Mouse (Mus musculus) common myeloid progenitor, adult 5-6 weeks (primary cell): ENCODE measurements at regions not wholly inside any gene's neighbourhood (a gene's known extent, or its start where the extent isn't known, plus 50 kb on each side); places are given as distances from the start of the nearest gene placed in this dataset.

Source experiments
- ATAC-seq: replicated peaks from 2 replicates; pipeline ENCODE4 v1.8.0; 2016; ENCODE audit warnings: low read depth, mild to moderate bottlenecking, moderate TSS enrichment, inconsistent platforms; ENCODE audit not compliant: poor library complexity, severe bottlenecking

DNA sequence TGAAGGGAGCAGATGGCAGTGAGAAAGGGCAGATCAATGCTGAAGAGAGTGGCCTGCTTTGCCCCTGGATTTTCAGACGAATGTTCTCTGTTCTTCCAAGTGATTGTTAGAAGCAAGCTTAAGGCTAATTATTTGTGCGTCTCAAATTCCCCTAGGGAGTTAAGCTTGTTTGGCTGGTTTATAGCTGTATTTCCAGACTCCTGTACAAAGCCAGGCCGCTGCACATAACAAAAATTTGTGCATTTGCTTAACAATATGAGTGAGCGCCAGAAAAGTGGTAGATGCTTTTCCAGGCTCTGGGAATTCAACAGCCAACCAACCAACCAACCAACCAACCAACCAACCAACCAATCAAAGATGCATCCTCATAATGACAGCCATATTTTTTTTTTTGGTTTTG lies 261.9 kb downstream of the Cbln1 start:
- no peak for ATAC-seq

DNA sequence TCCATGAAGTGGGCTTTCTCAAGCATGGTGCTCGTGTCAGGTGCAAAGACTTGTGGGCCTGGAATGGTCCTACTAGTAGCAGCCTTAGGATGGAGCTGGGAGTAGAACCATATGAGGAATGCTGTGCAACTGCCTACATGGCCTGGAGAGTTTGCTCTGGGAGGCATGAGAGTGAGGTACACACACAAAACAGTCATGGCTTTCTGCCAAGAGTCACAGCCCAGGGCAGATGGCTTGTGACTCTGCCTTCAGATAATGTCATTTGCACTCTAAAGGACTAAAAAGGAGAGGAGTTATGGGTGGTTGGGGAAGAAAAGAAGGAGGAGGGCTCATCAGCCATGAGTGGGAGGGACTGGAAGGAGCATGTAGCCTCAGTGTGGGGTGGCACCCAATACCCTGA lies 263.1 kb downstream of the Cbln1 start:
- no peak for ATAC-seq

- ATAC-seq: no peak
Observed at GRCm38 (mm10) chr8:87208036-87208435, 264.4 kb downstream of the Cbln1 start.

DNA sequence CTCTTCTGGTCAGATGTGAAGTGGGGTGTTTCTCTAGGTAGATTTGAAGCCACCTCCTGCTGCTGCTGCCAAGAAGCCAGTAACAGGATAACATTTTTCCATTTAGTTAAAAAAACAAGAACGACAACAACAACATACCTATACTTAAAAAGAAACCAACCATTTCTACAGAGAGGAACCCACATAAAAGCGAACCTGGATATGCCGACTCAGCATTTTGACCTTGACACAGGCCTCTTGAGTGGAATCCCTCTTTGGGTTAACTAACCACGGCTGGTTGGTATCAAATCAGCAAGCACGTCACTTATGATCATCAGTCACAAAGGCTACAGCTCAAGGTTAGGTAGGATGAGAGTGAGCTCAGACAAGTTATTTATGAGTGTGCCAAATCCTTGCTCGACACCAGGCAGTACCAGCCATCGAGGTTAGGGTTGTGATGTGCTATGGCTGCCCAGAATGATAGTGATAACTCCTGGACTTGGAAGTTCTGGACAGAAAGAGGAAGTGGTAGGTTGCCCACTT lies 269.7 kb downstream of the Cbln1 start:
- no peak for ATAC-seq

GRCm38 (mm10) chr8:87199461-87200131 lies 272.8 kb downstream of the Cbln1 start:
- ATAC-seq: no peak

GRCm38 (mm10) chr8:87197867-87198536 lies 274.4 kb downstream of the Cbln1 start:
- ATAC-seq: no peak

GRCm38 (mm10) chr8:87197000-87197399 lies 275.4 kb downstream of the Cbln1 start:
- no peak for ATAC-seq

GRCm38 (mm10) chr8:87196050-87196449 lies 276.4 kb downstream of the Cbln1 start:
- no peak for ATAC-seq

DNA sequence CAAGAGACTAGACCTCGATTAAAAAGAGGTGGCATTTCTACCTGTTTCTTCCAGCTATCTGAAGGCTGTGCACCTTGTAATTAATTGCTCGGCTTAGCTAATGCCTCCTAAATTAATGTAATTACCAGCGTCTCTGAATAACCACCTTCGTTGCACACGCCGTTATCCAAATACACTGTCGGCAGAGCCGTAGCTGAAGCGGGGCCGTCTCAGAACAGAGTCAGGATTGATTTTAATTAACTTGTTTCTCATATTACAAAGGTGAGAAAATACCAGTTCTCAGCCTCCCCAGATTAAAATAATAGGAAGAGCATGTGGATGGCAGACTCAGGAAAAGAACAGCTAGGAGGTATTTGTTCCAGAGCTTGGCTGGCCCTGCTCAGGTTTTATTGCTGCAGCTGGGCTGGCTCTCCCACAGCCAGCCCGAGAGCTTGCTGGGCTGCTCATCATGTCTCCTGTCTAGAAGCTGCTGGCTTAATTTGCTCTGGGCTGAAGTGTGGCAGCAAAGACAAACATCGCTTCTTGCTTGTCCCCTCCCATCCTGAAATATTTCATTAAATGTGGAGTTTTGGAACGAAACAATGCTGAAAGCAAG lies 282.5 kb downstream of the Cbln1 start:
- ATAC-seq: no peak

- no peak for ATAC-seq
Observed at GRCm38 (mm10) chr8:87182888-87183287, 289.5 kb downstream of the Cbln1 start.

GRCm38 (mm10) chr8:87178561-87178960 lies 293.5 kb upstream of the N4bp1 start:
- no peak for ATAC-seq

DNA sequence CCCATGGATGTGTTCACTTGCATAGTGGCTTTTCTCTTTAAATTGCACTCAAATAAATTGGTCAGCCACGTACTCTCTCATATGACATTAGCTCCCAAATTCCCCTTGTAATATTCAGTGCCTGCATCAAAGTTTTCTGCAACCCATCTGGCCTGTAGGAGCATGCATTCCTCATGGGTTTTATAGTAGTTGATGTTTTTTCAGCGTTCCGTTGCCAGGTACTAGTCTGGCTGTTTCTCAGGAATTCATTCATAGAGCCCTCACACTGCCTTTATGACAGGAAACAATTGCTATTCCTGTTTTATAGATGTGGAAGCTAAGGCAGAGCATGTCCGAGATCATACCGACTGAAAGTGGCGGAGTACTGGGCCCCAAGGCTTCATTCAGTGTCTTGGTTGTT lies 292.6 kb upstream of the N4bp1 start:
- no peak for ATAC-seq

DNA sequence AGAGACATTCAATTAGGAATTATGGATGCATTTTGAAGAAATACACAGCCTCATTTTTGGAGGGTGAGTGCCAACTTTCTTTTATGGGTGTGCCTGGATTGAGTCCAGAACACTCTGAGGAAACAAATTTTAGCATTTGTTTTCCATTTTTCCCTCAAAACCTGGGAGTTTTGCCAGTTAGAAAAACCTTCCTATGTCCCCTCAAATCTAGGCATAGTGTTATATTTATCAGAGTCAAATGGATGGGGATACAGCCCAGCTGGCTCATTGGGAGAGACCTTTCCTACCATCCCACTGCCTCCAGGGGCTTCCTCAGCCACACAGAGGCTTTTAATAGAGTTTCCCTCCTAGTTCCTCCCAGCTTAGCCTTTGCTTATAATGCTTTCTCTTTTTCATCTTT lies 290.0 kb upstream of the N4bp1 start:
- ATAC-seq: no peak

DNA sequence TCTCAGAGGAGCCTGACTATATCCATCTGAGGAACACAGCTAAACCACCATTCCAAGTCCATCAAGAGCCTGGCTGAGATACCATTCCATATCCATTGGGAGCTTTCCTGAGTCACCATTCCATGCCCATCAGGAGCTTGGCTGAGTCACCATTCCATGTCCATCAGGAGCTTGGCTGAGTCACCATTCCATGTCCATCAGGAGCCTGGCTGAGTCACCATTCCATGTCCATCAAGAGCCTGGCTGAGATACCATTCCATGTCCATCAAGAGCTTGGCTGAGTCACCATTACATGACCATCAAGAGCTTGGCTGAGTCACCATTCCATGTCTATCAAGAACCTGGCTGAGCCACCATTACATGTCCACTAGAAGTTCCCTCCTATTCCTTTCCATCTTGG lies 288.7 kb upstream of the N4bp1 start:
- ATAC-seq: no peak

GRCm38 (mm10) chr8:87166771-87167170 lies 281.7 kb upstream of the N4bp1 start:
- ATAC-seq: no peak

DNA sequence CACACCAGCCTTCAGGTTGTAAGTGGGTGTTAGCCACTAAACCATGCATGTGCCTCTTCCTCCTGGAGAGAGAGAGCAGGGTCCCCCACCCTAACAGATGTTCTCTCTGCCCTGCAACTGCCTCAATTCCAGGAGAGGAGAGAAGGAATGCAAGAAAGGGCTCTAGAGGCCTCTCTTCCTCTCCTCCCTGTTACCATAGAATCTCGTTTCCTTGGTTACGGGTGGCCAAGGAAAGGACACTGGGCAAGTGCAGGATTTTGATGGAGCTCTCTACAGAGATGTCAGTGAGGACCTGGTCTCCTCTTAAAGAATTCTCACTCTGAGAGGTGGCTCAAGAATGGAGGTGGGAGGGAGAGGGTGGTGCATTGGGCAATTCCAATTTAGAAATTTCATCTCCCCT lies 275.4 kb upstream of the N4bp1 start:
- ATAC-seq: no peak

DNA sequence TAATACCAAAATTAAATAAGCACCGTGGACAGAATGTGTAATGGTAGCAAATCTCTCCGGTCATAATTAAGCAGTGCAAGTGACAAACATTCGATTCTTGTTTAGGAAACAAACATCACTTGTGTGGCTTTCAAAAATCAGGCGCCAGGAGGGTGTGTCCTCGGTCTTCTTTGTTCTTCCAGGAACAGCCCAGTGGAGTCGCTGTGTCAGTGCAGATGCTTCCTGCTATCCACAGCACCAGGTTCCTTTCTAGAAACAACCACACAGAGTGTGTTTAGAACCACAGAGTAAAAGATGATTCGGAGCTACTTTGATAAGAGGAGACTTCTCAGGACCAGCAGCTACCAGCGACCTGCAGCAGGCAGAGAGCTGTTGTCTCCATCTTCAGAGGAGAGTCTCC lies 273.3 kb upstream of the N4bp1 start:
- ATAC-seq: no peak

GRCm38 (mm10) chr8:87155819-87156425 lies 270.9 kb upstream of the N4bp1 start:
- ATAC-seq: no peak

GRCm38 (mm10) chr8:87152068-87152915 lies 267.2 kb upstream of the N4bp1 start:
- no peak for ATAC-seq

DNA sequence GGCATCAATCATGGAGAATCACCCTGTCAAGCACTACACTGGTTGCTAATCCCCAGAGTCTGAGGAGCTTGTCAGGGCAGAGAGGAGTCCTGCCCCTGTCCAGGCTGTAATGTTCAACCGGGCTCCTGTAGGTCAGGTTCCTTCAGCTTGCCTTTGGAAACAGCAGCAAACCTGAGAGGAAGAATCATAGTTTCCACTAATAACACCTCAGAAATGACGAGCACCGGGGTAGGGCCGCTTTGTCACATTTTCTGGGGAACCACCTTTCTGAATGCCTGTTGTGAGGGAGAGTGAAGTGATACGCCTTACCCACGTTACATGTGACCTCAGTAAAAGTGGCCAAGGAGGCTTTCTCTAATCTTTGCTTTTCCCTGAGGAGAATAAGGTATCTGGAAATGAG lies 263.8 kb upstream of the N4bp1 start:
- no peak for ATAC-seq
